Mouse (Mus musculus): ENCODE data around the gene Prph2. TPM values are rescaled to one million over a fixed set of nuclear protein-coding genes. Genes with fewer than 3 reads are reported as not detected.

Gene Prph2
- polyA plus RNA-seq, 1 experiment = not detected

DNA sequence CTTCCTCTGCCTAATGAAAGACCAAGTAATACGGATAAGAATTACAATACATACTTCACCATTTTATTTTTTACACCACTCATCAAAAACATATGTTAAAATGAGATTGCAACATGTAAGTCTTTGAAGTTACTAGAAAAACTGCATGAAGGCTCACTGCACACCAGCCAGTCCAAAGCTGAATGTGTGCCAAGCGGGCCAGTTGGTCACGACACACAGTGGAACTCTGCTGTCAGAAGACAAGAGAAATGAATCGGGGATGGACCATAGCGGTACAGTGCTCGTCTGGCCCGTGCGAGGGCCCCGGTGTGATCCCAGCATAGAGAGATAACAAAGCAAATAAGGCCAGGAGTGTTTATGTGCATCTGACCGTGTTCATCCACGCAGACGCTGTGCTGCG lies 52.9 kb downstream of the Prph2 start:
- no peak for TF ChIP-seq CTCF (conservative IDR thresholded peaks at IDR 0.05; ENCODE audit: insufficient read depth, insufficient read length, low read depth, low read length)
- TF ChIP-seq POLR2A (IDR thresholded peaks at IDR 0.05; ENCODE audit: low read depth, low read length) = no peak
- peaks cover 5% of the 10 kb centered on the region; the same call in 1 of the 2 replicates for H3K36me3 ChIP-seq (ENCODE audit: control insufficient read depth, insufficient read depth, low read length)
- H3K27me3 ChIP-seq (replicated peaks; ENCODE audit: control insufficient read depth, insufficient read depth, low read length) = no peaks in the 10 kb centered on the region
- no peak overlapping the region for H3K4me3 ChIP-seq (ENCODE audit: insufficient read depth, low read depth, low read length)
- no peaks in the 10 kb centered on the region for H3K4me1 ChIP-seq (ENCODE audit: control insufficient read depth, insufficient read depth, low read length)
- 93% methylated on average over 13 of the region's 13 CpGs for WGBS
- no peak overlapping the region for H3K27ac ChIP-seq (ENCODE audit: insufficient read depth, low read depth, low read length)
- no peak for DNase-seq

DNA sequence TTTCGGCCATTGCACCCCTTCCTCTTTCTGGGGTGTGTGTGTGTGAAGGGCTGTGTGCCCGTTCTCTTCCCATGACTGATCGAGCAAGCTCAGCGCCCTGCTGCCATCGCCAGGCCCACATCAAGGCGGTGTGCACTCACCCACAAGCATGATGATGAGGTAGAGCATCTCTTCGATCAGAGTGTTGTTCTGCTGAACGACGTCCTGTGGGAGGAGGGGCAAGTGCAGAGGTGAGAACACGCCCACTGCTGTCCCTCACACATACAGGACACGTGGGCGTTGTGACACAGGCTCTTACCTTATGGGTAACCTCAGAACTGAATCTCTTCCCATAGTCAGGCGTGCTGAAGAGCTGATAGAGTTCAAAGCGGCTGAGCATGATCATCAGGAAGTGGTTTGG lies 56.6 kb downstream of the Prph2 start:
- H3K4me1 ChIP-seq (ENCODE audit: control insufficient read depth, insufficient read depth, low read length) = no peaks in the 10 kb centered on the region
- 81% methylated on average over 14 of the region's 14 CpGs for WGBS
- DNase-seq = no peak
- TF ChIP-seq POLR2A (IDR thresholded peaks at IDR 0.05; ENCODE audit: low read depth, low read length) (no peak), CTCF (conservative IDR thresholded peaks at IDR 0.05; ENCODE audit: insufficient read depth, insufficient read length, low read depth, low read length) (no peak)
- no peaks in the 10 kb centered on the region for H3K27me3 ChIP-seq (replicated peaks; ENCODE audit: control insufficient read depth, insufficient read depth, low read length)
- H3K27ac ChIP-seq (ENCODE audit: insufficient read depth, low read depth, low read length) = no peak overlapping the region
- H3K4me3 ChIP-seq (ENCODE audit: insufficient read depth, low read depth, low read length) = no peak overlapping the region
- peaks cover 9% of the 10 kb centered on the region for H3K36me3 ChIP-seq (ENCODE audit: control insufficient read depth, insufficient read depth, low read length)

- Histone ChIP-seq H3K27me3 (replicated peaks; ENCODE audit: control insufficient read depth, insufficient read depth, low read length) (no peaks in the 10 kb centered on the region), H3K36me3 (ENCODE audit: control insufficient read depth, insufficient read depth, low read length) (peaks cover 21% of the 10 kb centered on the region), H3K4me3 (ENCODE audit: insufficient read depth, low read depth, low read length) (no peak overlapping the region), H3K4me1 (ENCODE audit: control insufficient read depth, insufficient read depth, low read length) (no peaks in the 10 kb centered on the region), H3K27ac (ENCODE audit: insufficient read depth, low read depth, low read length) (no peak overlapping the region)
- DNase-seq = no peak
- TF ChIP-seq POLR2A (IDR thresholded peaks at IDR 0.05; ENCODE audit: low read depth, low read length) (no peak), CTCF (conservative IDR thresholded peaks at IDR 0.05; ENCODE audit: insufficient read depth, insufficient read length, low read depth, low read length) (no peak)
- WGBS = 91% methylated on average over 7 of the region's 7 CpGs
Measured at GRCm38 (mm10) chr17:46972603-46973002, 62.3 kb downstream of the Prph2 start.

Other genes with a start within 250 kb of the Prph2 start
- gene Rrp36, start 236.1 kb upstream of the Prph2 start, polyA plus RNA-seq (2012; rRNA removed) = 37.1 and 41.1 TPM in 2 replicates
- 89.2 and 99.3 TPM in 2 replicates for gene Mea1, start 231.7 kb upstream of the Prph2 start, polyA plus RNA-seq (2012; rRNA removed)
- gene Klhdc3, start 229.5 kb upstream of the Prph2 start, polyA plus RNA-seq (2012; rRNA removed) = 88.6 and 90.6 TPM in 2 replicates
- gene Ppp2r5d, start 205.3 kb upstream of the Prph2 start, polyA plus RNA-seq (2012; rRNA removed) = 37.2 and 38.9 TPM in 2 replicates
- gene Pex6, start 199.0 kb upstream of the Prph2 start, polyA plus RNA-seq (2012; rRNA removed) = 68.2 and 84.1 TPM in 2 replicates
- 54.3 and 59.7 TPM in 2 replicates for gene Gnmt, start 181.3 kb upstream of the Prph2 start, polyA plus RNA-seq (2012; rRNA removed)
- 48.3 and 51.4 TPM in 2 replicates for gene Cnpy3, start 158.2 kb upstream of the Prph2 start, polyA plus RNA-seq (2012; rRNA removed)
- gene Ptcra, start 146.7 kb upstream of the Prph2 start, polyA plus RNA-seq (2012; rRNA removed) = 0.06 TPM in 1 of 2 replicates, not detected in the other
- gene 2310039H08Rik, start 137.8 kb upstream of the Prph2 start, polyA plus RNA-seq (2012; rRNA removed) = 131 and 174 TPM in 2 replicates
- gene Rpl7l1, start 127.8 kb upstream of the Prph2 start, polyA plus RNA-seq (2012; rRNA removed) = 30.5 and 38.4 TPM in 2 replicates
- 11.4 and 11.8 TPM in 2 replicates for gene Bicral, start 52.0 kb upstream of the Prph2 start, polyA plus RNA-seq (2012; rRNA removed)
- gene Tbcc, start 19.8 kb upstream of the Prph2 start, polyA plus RNA-seq (2012; rRNA removed) = 17.2 and 19.6 TPM in 2 replicates
- 25.3 and 27.2 TPM in 2 replicates for gene Ubr2, start 100.1 kb downstream of the Prph2 start, polyA plus RNA-seq (2012; rRNA removed)

All from kidney, adult 2 months (tissue).